Mouse (Mus musculus): ENCODE results near the gene Sv2b. TPM values are rescaled to one million over a fixed set of nuclear protein-coding genes. Genes with fewer than 3 reads are reported as not detected.
A peak's percentile ranks its signal among the peaks of the same experiment; 100 is the strongest.
"Not testable (repeated sequence)": the region's sequence is repeated elsewhere in the genome, so short reads cannot be mapped to it uniquely, and the experiment has no call there.

Gene Sv2b
- 0.41 and 0.43 TPM in 2 replicates for polyA plus RNA-seq (2015; fragmentation: Nextera tagmentation; extraction: Ambion mirVana)

GRCm38 (mm10) chr7:75308457-75309312 is at the start of gene Sv2b:
Gene Sv2b, minus strand, starts transcription at chr7:75309262.
- WGBS, result 2% methylated on average over 46 of the region's 46 CpGs

GRCm38 (mm10) chr7:75358284-75358851 is 49.3 kb upstream of the Sv2b start:
- ATAC-seq (ENCODE audit: extremely low read depth, insufficient number of reproducible peaks, low FRiP score, low TSS enrichment), result no peak
- WGBS, result 41% methylated on average over 4 of the region's 4 CpGs

More at GRCm38 (mm10) chr7:75308457-75309312, at the start of gene Sv2b:
- Histone ChIP-seq H3K4me1 (peaks cover 19% of the 10 kb centered on the region), H3K27ac (replicated peaks) (no peak within 1 kb of the TSS), H3K36me3 (no peaks in the 10 kb centered on the region), H3K9me3 (no peaks in the 10 kb centered on the region), H3K4me2 (peak within 1 kb of the TSS; percentile 94), H3K4me3 (peak within 1 kb of the TSS; percentile 60), H3K27me3 (replicated peaks) (peaks cover 54% of the 10 kb centered on the region), H3K9ac (peak within 1 kb of the TSS; percentile 73)
- ATAC-seq (ENCODE audit: extremely low read depth, insufficient number of reproducible peaks, low FRiP score, low TSS enrichment), result no peak

GRCm38 (mm10) chr7:75355521-75355920 is 46.5 kb upstream of the Sv2b start:
- H3K9ac ChIP-seq, result no peak overlapping the region
- no peak overlapping the region for H3K4me3 ChIP-seq
- no peak for ATAC-seq (ENCODE audit: extremely low read depth, insufficient number of reproducible peaks, low FRiP score, low TSS enrichment)
- 70% methylated on average over 2 of the region's 2 CpGs for WGBS
- H3K4me1 ChIP-seq, result no peaks in the 10 kb centered on the region
- H3K4me2 ChIP-seq, result no peak overlapping the region
- H3K36me3 ChIP-seq, result no peaks in the 10 kb centered on the region
- H3K9me3 ChIP-seq, result no peaks in the 10 kb centered on the region
- H3K27me3 ChIP-seq (replicated peaks), result no peaks in the 10 kb centered on the region
- no peak overlapping the region for H3K27ac ChIP-seq (replicated peaks)

More at GRCm38 (mm10) chr7:75358284-75358851, 49.3 kb upstream of the Sv2b start:
- Histone ChIP-seq H3K27me3 (replicated peaks) (no peaks in the 10 kb centered on the region), H3K4me1 (no peaks in the 10 kb centered on the region), H3K9ac (no peak overlapping the region), H3K4me2 (no peak overlapping the region), H3K4me3 (no peak overlapping the region), H3K36me3 (no peaks in the 10 kb centered on the region), H3K27ac (replicated peaks) (no peak overlapping the region), H3K9me3 (no peaks in the 10 kb centered on the region)

GRCm38 (mm10) chr7:75352777-75353374 is 43.8 kb upstream of the Sv2b start:
- WGBS, result 48% methylated on average over 1 of the region's 1 CpGs
- no peak overlapping the region for H3K9ac ChIP-seq
- H3K36me3 ChIP-seq, result no peaks in the 10 kb centered on the region
- no peak overlapping the region for H3K4me2 ChIP-seq
- H3K4me1 ChIP-seq, result 0 out of 2 replicates have a peak, but pooled peaks cover 4% of the 10 kb centered on the region
- no peaks in the 10 kb centered on the region for H3K27me3 ChIP-seq (replicated peaks)
- H3K9me3 ChIP-seq, result no peaks in the 10 kb centered on the region
- H3K27ac ChIP-seq (replicated peaks), result no peak overlapping the region
- ATAC-seq (ENCODE audit: extremely low read depth, insufficient number of reproducible peaks, low FRiP score, low TSS enrichment), result no peak
- no peak overlapping the region for H3K4me3 ChIP-seq

- Histone ChIP-seq H3K9me3 (no peaks in the 10 kb centered on the region), H3K9ac (no peak overlapping the region), H3K4me2 (no peak overlapping the region), H3K36me3 (no peaks in the 10 kb centered on the region), H3K4me1 (0 out of 2 replicates have a peak, but pooled peaks cover 4% of the 10 kb centered on the region), H3K27ac (replicated peaks) (no peak overlapping the region), H3K4me3 (no peak overlapping the region), H3K27me3 (replicated peaks) (no peaks in the 10 kb centered on the region)
- WGBS, result 45% methylated on average over 2 of the region's 2 CpGs
- ATAC-seq (ENCODE audit: extremely low read depth, insufficient number of reproducible peaks, low FRiP score, low TSS enrichment), result no peak
Observed at GRCm38 (mm10) chr7:75350172-75350571, 41.1 kb upstream of the Sv2b start.

GRCm38 (mm10) chr7:75332311-75332710 is 23.2 kb upstream of the Sv2b start:
- Histone ChIP-seq H3K9me3 (no peaks in the 10 kb centered on the region), H3K4me2 (no peak overlapping the region), H3K4me3 (no peak overlapping the region), H3K9ac (no peak overlapping the region), H3K27me3 (replicated peaks) (no peaks in the 10 kb centered on the region), H3K36me3 (no peaks in the 10 kb centered on the region), H3K4me1 (no peaks in the 10 kb centered on the region), H3K27ac (replicated peaks) (no peak overlapping the region)
- 59% methylated on average over 3 of the region's 3 CpGs for WGBS
- ATAC-seq (ENCODE audit: extremely low read depth, insufficient number of reproducible peaks, low FRiP score, low TSS enrichment), result no peak

GRCm38 (mm10) chr7:75329740-75330142 is 20.7 kb upstream of the Sv2b start:
- Histone ChIP-seq H3K4me2 (no peak overlapping the region), H3K4me1 (no peaks in the 10 kb centered on the region), H3K36me3 (no peaks in the 10 kb centered on the region), H3K27ac (replicated peaks) (no peak overlapping the region), H3K4me3 (no peak overlapping the region), H3K9ac (no peak overlapping the region), H3K9me3 (no peaks in the 10 kb centered on the region), H3K27me3 (replicated peaks) (no peaks in the 10 kb centered on the region)
- 80% methylated on average over 3 of the region's 3 CpGs for WGBS
- no peak for ATAC-seq (ENCODE audit: extremely low read depth, insufficient number of reproducible peaks, low FRiP score, low TSS enrichment)

GRCm38 (mm10) chr7:75328721-75329362 is 19.8 kb upstream of the Sv2b start:
- H3K27me3 ChIP-seq (replicated peaks), result no peaks in the 10 kb centered on the region
- H3K9me3 ChIP-seq, result no peaks in the 10 kb centered on the region
- WGBS, result 69% methylated on average over 3 of the region's 3 CpGs
- no peak overlapping the region for H3K27ac ChIP-seq (replicated peaks)
- H3K9ac ChIP-seq, result no peak overlapping the region
- H3K36me3 ChIP-seq, result no peaks in the 10 kb centered on the region
- no peaks in the 10 kb centered on the region for H3K4me1 ChIP-seq
- no peak for ATAC-seq (ENCODE audit: extremely low read depth, insufficient number of reproducible peaks, low FRiP score, low TSS enrichment)
- no peak overlapping the region for H3K4me3 ChIP-seq
- H3K4me2 ChIP-seq, result no peak overlapping the region

- no peaks in the 10 kb centered on the region for H3K27me3 ChIP-seq (replicated peaks)
- no peaks in the 10 kb centered on the region for H3K4me1 ChIP-seq
- ATAC-seq (ENCODE audit: extremely low read depth, insufficient number of reproducible peaks, low FRiP score, low TSS enrichment), result no peak
- H3K9me3 ChIP-seq, result no peaks in the 10 kb centered on the region
- no peak overlapping the region for H3K27ac ChIP-seq (replicated peaks)
- 70% methylated on average over 1 of the region's 1 CpGs for WGBS
- H3K4me2 ChIP-seq, result no peak overlapping the region
- H3K9ac ChIP-seq, result no peak overlapping the region
- H3K4me3 ChIP-seq, result no peak overlapping the region
- H3K36me3 ChIP-seq, result no peaks in the 10 kb centered on the region
Observed at GRCm38 (mm10) chr7:75325273-75325672, 16.2 kb upstream of the Sv2b start.

GRCm38 (mm10) chr7:75322742-75323141 is 13.7 kb upstream of the Sv2b start:
- not testable (repeated sequence) for H3K9me3 ChIP-seq; H3K36me3 ChIP-seq; H3K4me2 ChIP-seq; H3K4me1 ChIP-seq; H3K27ac ChIP-seq (replicated peaks); H3K4me3 ChIP-seq; ATAC-seq (ENCODE audit: extremely low read depth, insufficient number of reproducible peaks, low FRiP score, low TSS enrichment); H3K27me3 ChIP-seq (replicated peaks); H3K9ac ChIP-seq
- WGBS, result 90% methylated on average over 3 of the region's 3 CpGs

- H3K9ac ChIP-seq, result no peak overlapping the region
- H3K9me3 ChIP-seq, result no peaks in the 10 kb centered on the region
- no peak overlapping the region for H3K4me2 ChIP-seq
- no peaks in the 10 kb centered on the region for H3K4me1 ChIP-seq
- H3K36me3 ChIP-seq, result no peaks in the 10 kb centered on the region
- no peak overlapping the region for H3K27ac ChIP-seq (replicated peaks)
- H3K27me3 ChIP-seq (replicated peaks), result no peaks in the 10 kb centered on the region
- no peak overlapping the region for H3K4me3 ChIP-seq
- ATAC-seq (ENCODE audit: extremely low read depth, insufficient number of reproducible peaks, low FRiP score, low TSS enrichment), result no peak
Observed at GRCm38 (mm10) chr7:75320009-75320408, 10.9 kb upstream of the Sv2b start.

Measured in heart, embryonic 13.5 days (tissue).